Mouse (Mus musculus): ENCODE results near the gene Negr1.

DNA sequence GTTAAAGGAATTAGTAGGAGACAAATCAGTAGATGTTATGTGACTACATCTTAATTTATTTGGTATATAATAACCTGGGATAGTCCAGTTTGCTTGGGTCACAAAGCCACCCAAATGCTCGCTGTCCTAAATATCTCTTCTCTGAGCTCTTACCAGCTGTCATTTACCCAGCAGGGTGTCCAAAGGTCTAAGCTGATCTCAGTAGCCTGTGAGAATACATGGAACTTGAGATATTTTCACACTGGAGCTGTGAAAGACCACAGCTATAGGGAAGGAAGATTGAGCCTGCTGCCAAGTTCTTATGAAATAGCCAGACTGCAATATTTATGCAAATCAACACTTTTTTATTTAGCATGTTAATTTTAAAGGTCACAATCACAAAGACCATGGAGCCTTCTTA, 141.6 kb downstream of the Negr1 start:
- TF ChIP-seq POLR2A (IDR thresholded peaks at IDR 0.05; ENCODE audit: insufficient read depth, low read length) (no peak), CTCF (IDR thresholded peaks at IDR 0.05; ENCODE audit: low read depth, low read length) (no peak)

Data from ES-Bruce4 (cell line).